Mouse (Mus musculus) left cerebral cortex, adult 2 months (tissue): ENCODE data around the gene Dnah2. TPM values are rescaled to one million over a fixed set of nuclear protein-coding genes. Genes with fewer than 3 reads are reported as not detected.

Experiments
- DNase-seq, 2 experiments: peaks; one replicate each; pipeline ENCODE4 v3.0.0; 2021 to 2022; ENCODE audit warnings: low spot score in 2 of 2, mixed read lengths in 1 of 2; ENCODE audit errors: extremely low spot score in 1 of 2
- H3K27ac ChIP-seq: fragments of 200-600 bp; 2 replicates; pipeline ENCODE4 v1.8.1; 2022
- H3K4me3 ChIP-seq: fragments of 200-600 bp; 2 replicates; pipeline ENCODE4 v1.8.1; 2022
- CTCF ChIP-seq: fragments of 200-600 bp; IDR thresholded peaks from 2 replicates; pipeline ENCODE4 v1.8.1; 2022; ENCODE audit warnings: antibody characterized with exemption, mild to moderate bottlenecking, moderate library complexity
- intact Hi-C: fragments of 180-260 bp; cut with DNase I; formaldehyde crosslinking; loops from one replicate; pipeline ENCODE4 v1.15.1; 2025
- total RNA-seq, 2 experiments: library from RNA; stranded (reverse); gene quantifications; 2 replicates each; pipeline ENCODE4 v1.2.3; 2021

The Dnah2 gene
- total RNA-seq, 2 experiments from 2014 or later: 2.7 to 3.7 TPM

DNA sequence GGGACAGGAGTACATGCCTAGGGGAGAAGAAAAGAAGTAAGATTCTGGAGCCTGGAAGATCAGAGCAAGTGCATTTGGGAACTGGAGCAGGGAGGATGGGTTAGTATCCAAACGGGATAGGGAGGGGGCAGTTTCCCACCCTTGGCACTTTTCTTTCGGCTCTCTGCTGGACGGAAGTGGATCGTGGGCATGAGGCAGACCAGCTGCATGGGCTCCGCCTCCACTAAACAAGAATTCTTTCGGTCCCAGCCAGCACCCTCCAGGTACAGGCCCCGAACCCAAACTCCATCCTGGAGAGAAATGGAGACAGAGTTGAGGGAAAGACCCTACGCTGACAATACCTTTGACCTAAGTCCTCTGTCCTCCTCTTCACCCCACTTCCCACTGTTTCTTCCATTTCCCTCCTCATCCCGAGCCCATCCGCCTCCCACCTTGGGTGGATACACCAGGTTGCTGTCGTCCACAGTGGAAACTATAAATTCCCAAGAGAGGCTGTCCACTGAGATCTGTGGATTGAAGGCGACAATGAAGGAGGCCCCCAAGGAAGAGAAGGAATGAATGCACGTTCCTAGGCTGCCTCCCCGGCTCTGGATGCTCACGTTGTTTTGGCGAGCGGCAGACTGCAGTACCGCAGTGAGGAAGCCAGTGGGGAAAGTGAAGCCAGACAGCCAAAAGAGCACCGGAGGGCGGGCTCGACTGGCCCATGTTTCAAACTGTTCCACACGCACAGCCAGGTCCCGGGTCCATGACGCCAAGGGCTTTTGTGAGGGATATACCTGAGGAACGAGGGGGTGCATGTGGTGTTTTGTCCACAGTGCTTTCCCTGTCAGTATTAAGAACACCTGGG, 127.6 kb downstream of the Dnah2 start:
- intact Hi-C loops: no loop called here
- DNase-seq: no peak
- Histone ChIP-seq H3K4me3 (no peak overlapping the region), H3K27ac (no peak overlapping the region)
- TF ChIP-seq CTCF: no peak

DNA sequence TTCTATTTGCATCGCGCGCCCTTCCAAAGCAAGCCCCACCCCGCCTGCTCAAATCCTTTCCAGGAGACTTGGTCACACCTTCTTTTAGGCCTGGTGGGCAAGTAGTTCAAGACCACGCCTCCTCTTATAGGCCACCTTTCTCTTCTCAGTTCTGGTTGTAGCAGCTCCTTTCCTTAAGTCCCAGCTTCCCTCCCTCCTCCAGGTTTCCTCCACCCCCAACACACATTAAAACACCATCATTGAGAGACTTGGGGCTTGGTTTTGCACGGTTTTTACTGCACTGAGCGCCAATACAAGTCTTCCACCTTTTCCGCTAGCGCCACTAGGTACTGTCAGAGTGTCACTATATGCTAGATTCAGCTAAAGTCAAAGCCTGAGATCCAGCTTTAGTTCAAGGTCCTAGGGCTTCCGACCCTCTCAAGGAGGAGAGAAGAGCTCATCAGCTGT, 128.3 kb downstream of the Dnah2 start:
- TF ChIP-seq CTCF: no peak
- H3K27ac ChIP-seq: no peak overlapping the region
- DNase-seq: no peak
- peak overlapping the region; percentile 57; the same call in 1 of the 2 replicates for H3K4me3 ChIP-seq
- intact Hi-C loops: no loop called here

DNA sequence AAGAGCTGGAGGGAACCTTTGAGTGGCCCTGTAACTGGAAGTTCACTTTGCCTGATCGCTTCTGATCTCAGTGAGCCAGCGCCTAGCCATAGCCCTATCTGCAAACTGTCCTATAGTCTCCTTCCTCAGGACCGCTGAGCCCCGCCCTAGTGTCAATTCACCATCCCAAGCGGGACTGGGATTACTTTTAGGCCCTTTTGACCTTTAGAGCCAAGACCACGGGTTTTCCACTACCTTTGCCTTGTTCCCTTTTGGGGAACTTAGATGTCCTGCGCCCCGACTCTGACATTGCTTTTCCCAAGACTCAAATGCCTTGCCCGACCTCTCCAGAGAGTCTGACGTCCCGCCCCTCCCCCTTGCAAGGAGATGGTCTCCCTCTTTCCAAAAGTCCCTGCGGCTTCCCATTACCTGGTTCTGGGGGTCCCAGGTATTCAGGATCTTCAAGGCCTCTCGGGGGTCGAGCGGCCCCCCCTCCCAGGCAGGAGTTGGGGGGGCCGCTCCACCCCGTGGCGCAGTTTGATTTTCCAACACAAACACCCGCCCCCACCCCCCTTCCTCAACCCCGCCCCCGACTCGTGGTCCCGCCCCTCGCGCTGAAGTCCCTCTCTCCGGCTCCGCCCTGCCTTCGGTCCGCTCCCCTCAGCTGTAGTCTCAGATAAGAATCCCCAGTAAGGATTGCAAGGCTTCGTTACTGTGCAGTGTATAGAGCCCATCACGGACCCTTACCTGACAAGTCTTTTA, 128.9 kb downstream of the Dnah2 start:
- peak overlapping the region; percentile 57 for H3K4me3 ChIP-seq
- no peak for TF ChIP-seq CTCF
- intact Hi-C loops: loop anchor here (5.0 to 10.0 kb wide), 2 partner anchors 162 to 245 kb away; partner anchors contain the start of genes Cd68, Mpdu1, Trp53 and Wrap53
- no peak for DNase-seq
- peak overlapping the region; percentile 99; the same call in 1 of the 2 replicates for H3K27ac ChIP-seq

DNA sequence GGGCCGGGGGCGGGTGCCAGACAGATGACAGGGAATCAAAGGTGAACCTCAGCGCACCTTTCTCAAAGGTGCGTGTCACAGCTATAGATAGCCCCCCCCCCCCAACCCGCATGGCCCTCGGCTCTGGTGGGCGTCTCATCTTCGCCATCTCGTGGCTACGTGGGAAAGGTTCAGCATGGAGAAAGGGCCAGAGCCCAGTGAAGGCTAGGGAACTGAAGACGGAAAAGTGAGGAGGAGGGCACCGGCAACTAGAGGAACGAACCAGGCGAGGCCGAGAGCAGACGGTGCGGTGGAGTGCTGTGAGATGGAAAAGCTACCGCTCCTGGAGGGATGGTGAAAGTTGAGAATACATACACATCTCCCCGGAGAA, 129.5 kb downstream of the Dnah2 start:
- DNase-seq: no peak
- Histone ChIP-seq H3K4me3 (peak overlapping the region; percentile 57), H3K27ac (peak overlapping the region; percentile 99)
- intact Hi-C loops: loop anchor here (5.0 to 10.0 kb wide), 2 partner anchors 163 to 245 kb away; partner anchors contain the start of genes Cd68, Mpdu1, Trp53 and Wrap53
- peak; percentile 39 for TF ChIP-seq CTCF

DNA sequence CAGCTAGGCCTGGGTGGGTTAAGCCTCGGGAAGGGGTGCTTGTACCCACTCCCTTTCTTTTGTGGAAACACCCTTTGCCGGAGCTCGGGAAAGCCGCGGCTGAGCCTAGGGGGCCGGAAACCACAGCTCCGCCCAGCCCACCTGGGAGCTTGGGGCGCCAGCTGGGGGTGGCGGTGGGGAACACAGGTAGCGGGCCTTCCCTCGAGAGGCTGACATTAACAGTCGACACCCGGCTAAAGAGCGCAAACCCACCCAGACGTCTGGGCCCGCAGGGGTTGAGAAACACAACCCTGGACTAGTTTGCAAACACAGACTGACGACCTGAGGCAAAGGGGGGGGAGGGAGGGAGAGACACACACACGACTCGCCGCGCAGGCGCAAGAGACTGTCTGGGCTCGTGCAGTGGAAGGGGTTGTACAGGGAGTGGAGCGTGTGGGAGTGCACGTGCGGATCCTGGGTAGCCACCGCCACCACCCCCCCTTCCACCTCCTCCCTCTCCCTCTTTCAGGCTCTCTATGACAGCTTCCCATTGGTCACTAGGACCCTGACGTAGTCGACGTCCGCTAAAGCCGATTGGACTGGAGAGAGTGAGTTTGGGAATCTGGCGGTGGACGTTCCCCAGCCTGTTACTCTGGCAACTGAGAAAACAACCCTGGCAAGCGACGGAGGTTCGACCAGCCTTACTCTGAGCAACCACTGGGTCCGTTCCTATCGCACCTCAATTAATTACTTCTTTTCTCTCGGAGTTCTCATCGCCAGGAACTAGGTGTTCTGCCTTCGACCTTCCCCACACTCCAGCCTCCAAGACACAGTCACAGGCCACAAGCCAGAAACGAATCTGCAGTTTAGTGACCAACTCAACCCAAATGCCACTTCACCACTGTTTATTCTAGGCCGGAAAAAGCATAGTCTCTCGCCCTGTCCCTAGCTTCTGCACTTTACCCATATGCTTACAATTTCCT, 130.1 kb downstream of the Dnah2 start:
- Histone ChIP-seq H3K27ac (peak overlapping the region; percentile 99), H3K4me3 (peak overlapping the region; percentile 57)
- no peak; the same call in 1 of the 2 replicates for TF ChIP-seq CTCF
- peak; percentile 82 to 89 for DNase-seq
- intact Hi-C loops: loop anchor here (1.0 to 10.0 kb wide), 3 partner anchors 8 to 246 kb away; partner anchors contain the start of genes Cd68, Mpdu1, Trp53 and Wrap53

DNA sequence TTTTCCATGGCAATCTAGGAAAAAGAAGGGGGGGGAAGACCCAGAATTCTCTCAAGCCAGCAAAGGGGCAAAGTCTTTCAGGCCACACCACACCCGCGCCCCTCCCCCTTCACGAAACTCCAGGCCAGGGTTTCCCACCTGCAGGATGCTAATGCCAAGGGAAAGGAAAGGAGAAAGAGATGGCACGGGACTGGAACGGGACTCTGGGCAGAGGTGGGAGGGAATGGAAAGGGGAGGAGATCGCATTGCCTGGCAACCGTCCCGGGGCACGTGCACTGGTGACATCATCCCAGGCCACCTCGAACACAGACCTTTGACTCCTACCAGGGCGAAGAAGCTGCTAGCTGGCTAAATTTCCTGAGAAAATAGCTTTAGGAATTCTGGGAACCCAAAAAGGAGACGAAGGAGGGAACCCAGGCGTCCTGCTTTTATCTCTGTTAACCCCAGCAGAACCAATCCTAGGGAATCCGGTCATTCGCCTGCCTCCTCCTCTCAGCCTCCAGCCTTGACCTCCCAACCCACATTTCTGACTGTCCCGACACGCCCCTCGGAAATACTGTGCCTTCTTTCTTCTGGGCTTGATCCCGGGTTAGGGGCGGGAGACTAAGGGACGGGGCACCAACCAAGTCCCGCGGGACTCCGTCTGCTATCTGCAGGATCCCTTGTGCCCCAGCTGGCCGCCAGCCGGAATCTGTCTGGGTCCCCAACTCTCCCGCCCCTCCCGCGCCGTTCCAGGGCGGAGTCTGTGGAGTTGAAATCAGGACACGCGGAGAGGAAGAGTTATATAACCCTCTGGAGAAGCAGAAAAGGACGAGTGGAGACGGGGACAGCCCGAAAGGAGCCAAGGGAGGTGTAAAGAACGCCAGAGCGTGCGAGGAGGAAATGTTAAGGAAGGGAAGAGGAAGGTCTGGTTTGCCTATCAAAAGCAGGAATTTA, 131.2 kb downstream of the Dnah2 start:
- Histone ChIP-seq H3K4me3 (peak overlapping the region; percentile 57), H3K27ac (peak overlapping the region; percentile 99)
- no peak for TF ChIP-seq CTCF
- DNase-seq: peak; percentile 85 to 87
- intact Hi-C loops: loop anchor here (1.0 to 10.0 kb wide), 4 partner anchors 7 to 247 kb away; partner anchors contain the start of genes Cd68, Mpdu1, Trp53 and Wrap53

DNA sequence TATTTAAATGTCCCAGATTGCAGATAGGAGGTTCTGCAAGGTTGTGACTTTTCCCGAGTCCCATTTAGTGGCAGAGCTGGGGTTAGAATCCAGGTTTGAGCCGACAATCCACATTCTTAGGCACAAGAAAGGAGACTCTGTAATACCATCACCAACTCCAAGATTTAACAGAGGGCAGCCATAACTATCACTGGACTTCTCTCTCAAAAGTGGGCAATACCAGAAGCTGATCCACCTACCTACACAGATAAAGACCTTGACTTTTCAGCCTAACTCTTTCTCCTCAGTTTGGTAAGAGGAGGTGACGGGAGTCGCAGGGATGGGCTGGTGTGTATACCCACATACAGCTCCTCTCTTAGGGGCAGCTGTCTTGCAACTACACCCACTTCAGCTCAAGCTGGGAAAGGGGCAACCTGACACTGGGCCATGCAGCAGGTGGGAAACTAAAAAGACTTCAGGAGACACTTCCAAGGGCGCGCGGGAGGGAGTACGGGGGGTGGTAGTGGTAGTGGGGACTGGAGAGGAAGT, 131.9 kb downstream of the Dnah2 start:
- peak overlapping the region; percentile 57 for H3K4me3 ChIP-seq
- no peak for DNase-seq
- intact Hi-C loops: loop anchor here (2.0 to 10.0 kb wide), 3 partner anchors 52 to 248 kb away; partner anchors contain the start of genes Cd68, Mpdu1, Trp53 and Wrap53
- TF ChIP-seq CTCF: no peak
- H3K27ac ChIP-seq: peak overlapping the region; percentile 99

DNA sequence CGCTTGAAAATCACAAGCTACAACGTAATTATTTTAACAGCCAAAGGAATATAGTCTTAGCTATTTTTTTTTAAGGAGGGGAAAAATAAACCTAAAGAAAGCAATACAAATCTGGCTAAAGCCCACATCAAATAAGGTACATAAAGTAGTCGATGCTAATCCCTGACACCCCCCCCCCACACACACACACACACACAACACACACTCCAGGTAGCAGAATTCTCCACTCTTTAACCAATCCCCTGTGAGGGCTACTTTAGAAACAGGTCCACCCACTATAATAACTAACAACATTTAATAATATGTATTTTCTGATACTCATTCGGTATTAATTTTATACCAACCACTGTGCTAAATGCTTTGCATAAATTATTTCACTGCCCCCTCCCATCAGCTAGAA, 132.4 kb downstream of the Dnah2 start:
- no peak for TF ChIP-seq CTCF
- H3K27ac ChIP-seq: peak overlapping the region; percentile 36
- no peak for DNase-seq
- intact Hi-C loops: loop anchor here (2.0 to 10.0 kb wide), 3 partner anchors 52 to 248 kb away; partner anchors contain the start of genes Cd68, Mpdu1, Trp53 and Wrap53
- peak overlapping the region; percentile 57 for H3K4me3 ChIP-seq

DNA sequence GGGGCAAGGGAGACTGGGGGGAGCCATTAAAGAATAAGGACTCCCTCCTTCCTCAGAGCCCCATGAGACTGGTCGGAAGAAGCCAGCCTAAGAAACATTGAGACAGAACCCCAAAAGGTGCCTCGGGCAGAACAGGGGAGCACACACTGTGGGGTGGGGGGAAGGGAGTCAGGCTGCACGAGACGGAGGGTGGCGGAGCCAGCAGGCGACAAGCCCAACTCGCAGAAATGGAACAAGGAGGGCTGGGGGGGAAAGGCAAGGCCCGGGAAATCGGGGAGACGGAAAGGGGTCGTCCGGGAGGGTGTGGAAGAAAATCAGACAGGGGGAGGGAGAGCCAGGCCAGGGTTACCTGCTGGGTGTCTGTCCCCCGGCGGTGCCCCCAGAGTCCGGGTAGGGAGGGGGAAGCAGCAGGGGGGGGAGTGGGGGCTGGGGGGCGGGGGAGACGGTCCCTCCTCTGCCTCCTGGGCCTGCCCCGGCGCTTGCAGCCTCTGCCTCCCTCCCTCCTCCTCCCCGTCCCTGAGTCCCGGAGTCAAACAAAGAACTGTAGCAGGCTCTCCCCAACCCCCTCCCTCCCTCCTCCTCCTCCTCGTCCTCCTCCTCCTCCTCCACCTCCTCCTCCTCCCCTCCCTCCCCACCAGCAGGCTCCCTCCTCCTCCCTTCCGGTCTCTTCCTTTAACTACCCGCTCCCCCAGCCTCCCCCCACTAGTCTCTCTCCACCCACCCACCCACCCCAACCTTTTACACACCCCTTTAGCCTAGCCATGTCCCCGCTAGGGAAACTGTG, 133.1 kb downstream of the Dnah2 start:
- intact Hi-C loops: loop anchor here (2.0 to 10.0 kb wide), 3 partner anchors 51 to 249 kb away; partner anchors contain the start of genes Cd68, Mpdu1, Trp53 and Wrap53
- Histone ChIP-seq H3K27ac (peak overlapping the region; percentile 87), H3K4me3 (peak overlapping the region; percentile 51)
- DNase-seq: no peak
- TF ChIP-seq CTCF: no peak
